Mouse (Mus musculus) B cell, adult 62 days (primary cell): ENCODE measurements around the gene Nr6a1. TPM values are rescaled to one million over a fixed set of nuclear protein-coding genes. Genes with fewer than 3 reads are reported as not detected.

Experiments used
- total RNA-seq: library from RNA; stranded (reverse); gene quantifications from 4 replicates; pipeline ENCODE4 v1.2.4, GENCODE M21; 2023

The Nr6a1 gene
- total RNA-seq, result 2.0 to 3.9 TPM (median 2.1 TPM) in 4 replicates

GRCm38 (mm10) chr2:38927115-38927979, at the start of gene Nr6a1:
Gene Nr6a1 (minus strand): TSS chr2:38927688.

GRCm38 (mm10) chr2:38931851-38932667, 4.6 kb upstream of the Nr6a1 start, which contains the start of gene Olfml2a:
Gene Olfml2a (plus strand): TSS chr2:38931978.

GRCm38 (mm10) chr2:38714324-38714723, 213.2 kb downstream of the Nr6a1 start, which contains the start of gene Nr5a1:
Gene Nr5a1 (minus strand): TSS chr2:38714542.

Other genes starting within 250 kb of the Nr6a1 start
- not detected in 4 replicates for gene Nr5a1, start 213.1 kb downstream of the Nr6a1 start, total RNA-seq
- not detected in 4 replicates for gene Olfml2a, start 4.3 kb upstream of the Nr6a1 start, total RNA-seq
- gene Wdr38, start 69.8 kb upstream of the Nr6a1 start, total RNA-seq, result 0.21 to 0.97 TPM (median 0.53 TPM) in 4 replicates
- 168 to 177 TPM (median 172 TPM) in 4 replicates for gene Arpc5l, start 77.7 kb upstream of the Nr6a1 start, total RNA-seq
- 769 to 833 TPM (median 803 TPM) in 4 replicates for gene Rpl35, start 77.9 kb upstream of the Nr6a1 start, total RNA-seq
- 27.6 to 31.8 TPM (median 29.6 TPM) in 4 replicates for gene Golga1, start 137.9 kb upstream of the Nr6a1 start, total RNA-seq